Mouse (Mus musculus) layer of hippocampus, postnatal 36 days (tissue): Measurements from ENCODE around the gene Prss35. TPM values are rescaled to one million over a fixed set of nuclear protein-coding genes. Genes with fewer than 3 reads are reported as not detected.

Experiments used
- DNase-seq, 2 experiments: peaks; one replicate each; pipeline ENCODE4 v3.0.0; 2022
- total RNA-seq, 2 experiments: library from RNA; stranded (reverse); gene quantifications; 2 replicates each; pipeline ENCODE4 v1.2.3; 2021

Prss35 gene
- total RNA-seq, 2 experiments from 2014 or later: 4.6 to 7.0 TPM

- no peak for DNase-seq
Measured at GRCm38 (mm10) chr9:86799099-86799498, 55.6 kb downstream of the Prss35 start.

DNA sequence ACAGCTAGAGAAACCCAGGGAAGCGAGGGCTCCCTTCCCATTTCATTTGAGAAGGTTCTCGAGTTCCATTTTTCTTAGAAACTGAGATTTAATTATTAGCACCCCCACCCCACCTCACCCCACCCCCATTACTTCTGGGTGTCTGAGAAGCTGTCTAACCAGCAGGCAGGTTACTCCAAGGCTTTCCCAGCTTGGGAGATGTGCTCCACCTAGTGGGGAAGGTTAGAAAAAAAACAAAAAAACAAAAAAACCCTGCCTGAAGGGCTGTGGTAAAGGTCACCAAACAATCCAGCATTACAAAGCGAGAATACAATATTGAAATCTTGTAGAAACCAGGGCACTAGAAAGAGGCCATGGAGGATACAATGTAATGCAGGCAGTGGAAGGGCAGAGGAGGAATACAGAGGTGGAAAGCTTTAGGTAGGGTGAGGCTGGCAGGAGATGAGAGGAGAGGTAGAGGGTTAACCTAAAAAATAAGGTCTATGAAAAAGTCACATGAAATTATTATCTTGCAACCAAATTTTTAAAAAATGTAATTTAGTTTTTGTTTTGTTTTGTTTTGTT lies 57.2 kb downstream of the Prss35 start:
- no peak for DNase-seq

Other genes starting within 250 kb of the Prss35 start
- 10 to 100 TPM; 16.6 to 16.9 TPM for gene Pgm3, start 171.8 kb upstream of the Prss35 start, total RNA-seq
- gene Rwdd2a, start 171.7 kb upstream of the Prss35 start, total RNA-seq: 10 to 100 TPM; 24.8 to 27.6 TPM
- 10 to 100 TPM; 62.2 to 67.6 TPM for gene Me1, start 47.7 kb upstream of the Prss35 start, total RNA-seq
- gene Snap91, start 137.0 kb downstream of the Prss35 start, total RNA-seq: 100 to 1,000 TPM; 390 to 392 TPM